Mouse (Mus musculus) small intestine, adult 2 months (tissue): Measurements from ENCODE around the gene Acot6. TPM values are rescaled to one million over a fixed set of nuclear protein-coding genes. Genes with fewer than 3 reads are reported as not detected.

ENCODE experiments used
- H3K27ac ChIP-seq: fragments of 200-500 bp; 2 replicates; pipeline ENCODE4 v1.5.1; 2012; ENCODE audit warnings: low read depth, low read length, control low read depth, inconsistent platforms; ENCODE audit not compliant: insufficient read depth
- H3K27me3 ChIP-seq: fragments of 200-500 bp; 2 replicates; pipeline ENCODE4 v1.6.1; 2012; ENCODE audit warnings: mild to moderate bottlenecking, moderate library complexity, low read length, inconsistent platforms; ENCODE audit not compliant: control insufficient read depth, insufficient read depth
- H3K36me3 ChIP-seq: fragments of 200-500 bp; 2 replicates; pipeline ENCODE4 v1.6.1; 2012; ENCODE audit warnings: mild to moderate bottlenecking, low read length, control low read depth, inconsistent platforms; ENCODE audit not compliant: control insufficient read depth, insufficient read depth
- H3K4me1 ChIP-seq: fragments of 200-500 bp; 2 replicates; pipeline ENCODE4 v1.6.1; 2012; ENCODE audit warnings: low read length, inconsistent platforms, mixed read lengths; ENCODE audit not compliant: control insufficient read depth, insufficient read depth, insufficient read length
- H3K4me3 ChIP-seq: fragments of 200-500 bp; 2 replicates; pipeline ENCODE4 v1.5.1; 2012; ENCODE audit warnings: low read depth, mild to moderate bottlenecking, control low read depth, inconsistent platforms, low read length, moderate library complexity
- CTCF ChIP-seq: fragments of 200-500 bp; IDR thresholded peaks from 2 replicates; pipeline ENCODE4 v1.5.1; 2012; ENCODE audit warnings: low read depth, mild to moderate bottlenecking, control low read depth, inconsistent platforms, low read length, moderate library complexity, mixed read lengths; ENCODE audit not compliant: insufficient replicate concordance, insufficient read length; ENCODE audit errors: extremely low read depth
- POLR2A ChIP-seq: fragments of 200-500 bp; IDR thresholded peaks from 2 replicates; pipeline ENCODE4 v1.6.1; 2012; ENCODE audit warnings: low read depth, mild to moderate bottlenecking, control low read depth, inconsistent platforms, low read length, moderate library complexity
- WGBS: fragments of 180-500 bp; shearing (Covaris S2); methylation state at CpG from one replicate; pipeline ENCODE4 v1.1.7; 2018; 5-methylcytosine and 5-hydroxymethylcytosine counted together
- polyA plus RNA-seq: library from polyadenylated mRNA; depleted of rRNA; stranded (reverse); fragments of >200 nt; gene quantifications from 2 replicates; pipeline ENCODE4 v1.2.3, GENCODE M21; 2012

The Acot6 gene
- polyA plus RNA-seq, 1 experiment = 0.77 TPM

DNA sequence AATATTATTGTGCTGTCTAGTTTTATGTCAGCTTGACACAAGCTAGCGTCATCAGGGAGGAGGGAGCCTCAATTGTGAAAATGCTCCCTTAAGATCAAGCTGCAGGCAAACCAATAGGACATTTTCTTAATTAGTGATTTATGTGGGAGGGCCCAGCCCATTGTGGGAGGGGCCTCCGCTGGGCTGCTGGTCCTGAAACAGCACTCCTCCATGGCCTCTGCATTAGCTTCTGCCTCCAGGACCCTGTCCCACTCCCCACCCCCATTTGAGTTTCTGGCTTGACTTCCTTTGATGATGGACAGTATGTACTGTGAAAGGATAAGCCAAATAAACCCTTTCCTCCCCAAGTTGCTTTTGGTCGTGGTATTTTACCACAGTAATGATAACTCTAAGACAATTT lies 6.6 kb downstream of the Acot6 start:
- Histone ChIP-seq H3K27ac (no peak overlapping the region), H3K36me3 (no peaks in the 10 kb centered on the region), H3K4me1 (no peaks in the 10 kb centered on the region), H3K27me3 (no peaks in the 10 kb centered on the region), H3K4me3 (no peak overlapping the region)
- no peak for TF ChIP-seq POLR2A
- TF ChIP-seq CTCF = no peak
- WGBS = 92% methylated on average over 3 of the region's 3 CpGs

DNA sequence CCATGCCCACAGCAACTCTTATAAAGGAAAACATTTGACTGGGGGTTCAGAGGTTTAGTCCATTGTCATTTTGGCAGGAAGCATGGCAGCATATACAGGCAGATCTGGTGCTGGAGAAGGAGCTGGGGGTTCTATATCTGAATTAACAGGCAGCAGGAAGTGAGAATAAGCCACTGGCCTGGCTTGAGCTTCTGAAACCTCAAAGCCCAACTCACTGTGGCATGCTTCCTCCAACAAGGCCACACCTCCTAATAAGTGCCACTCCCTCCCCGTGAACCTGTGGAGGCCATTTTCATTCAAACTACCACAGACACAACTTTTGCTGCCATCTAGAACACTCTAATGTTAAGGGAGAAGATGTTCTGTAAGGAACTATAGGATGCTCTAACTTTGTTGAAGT lies 7.2 kb downstream of the Acot6 start:
- no peaks in the 10 kb centered on the region for H3K27me3 ChIP-seq
- no peaks in the 10 kb centered on the region for H3K36me3 ChIP-seq
- H3K4me1 ChIP-seq = no peaks in the 10 kb centered on the region
- WGBS = 39% methylated on average over 1 of the region's 1 CpGs
- H3K4me3 ChIP-seq = no peak overlapping the region
- no peak for TF ChIP-seq CTCF
- no peak for TF ChIP-seq POLR2A
- H3K27ac ChIP-seq = no peak overlapping the region

GRCm38 (mm10) chr12:84109924-84110323 lies 9.5 kb downstream of the Acot6 start:
- 95% methylated on average over 1 of the region's 1 CpGs for WGBS
- Histone ChIP-seq H3K27ac (no peak overlapping the region), H3K36me3 (no peaks in the 10 kb centered on the region), H3K4me3 (no peak overlapping the region), H3K4me1 (peaks cover 3% of the 10 kb centered on the region), H3K27me3 (no peaks in the 10 kb centered on the region)
- no peak for TF ChIP-seq CTCF
- TF ChIP-seq POLR2A = no peak

DNA sequence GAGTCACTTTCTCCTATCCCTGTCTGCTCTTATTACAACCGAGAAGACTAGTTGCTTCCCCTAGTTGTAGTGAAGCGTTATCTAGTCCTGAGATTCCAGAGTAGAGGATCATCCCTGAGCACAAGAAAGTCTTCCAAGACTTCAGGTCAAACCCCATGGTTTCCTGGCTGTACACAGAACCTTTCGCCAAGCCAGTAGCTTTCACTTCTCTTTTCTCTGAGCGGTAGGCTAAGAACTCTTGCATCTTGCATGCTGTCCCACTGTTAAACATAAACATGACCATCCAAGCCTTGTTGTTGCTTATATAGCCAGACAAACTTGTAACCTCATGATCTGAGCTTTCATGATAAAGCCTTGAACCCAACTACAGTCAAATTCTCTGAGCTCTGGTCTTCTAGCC lies 10.4 kb downstream of the Acot6 start:
- no peak overlapping the region for H3K27ac ChIP-seq
- no peak for TF ChIP-seq CTCF
- no peak for TF ChIP-seq POLR2A
- H3K4me3 ChIP-seq = no peak overlapping the region
- no peaks in the 10 kb centered on the region for H3K27me3 ChIP-seq
- 85% methylated on average over 4 of the region's 4 CpGs for WGBS
- no peaks in the 10 kb centered on the region for H3K36me3 ChIP-seq
- H3K4me1 ChIP-seq = peaks cover 3% of the 10 kb centered on the region

GRCm38 (mm10) chr12:84113676-84114075 lies 13.2 kb downstream of the Acot6 start:
- H3K27me3 ChIP-seq = no peaks in the 10 kb centered on the region
- no peak overlapping the region for H3K4me3 ChIP-seq
- no peaks in the 10 kb centered on the region for H3K36me3 ChIP-seq
- WGBS = 28% methylated on average over 6 of the region's 6 CpGs
- H3K4me1 ChIP-seq = peaks cover 3% of the 10 kb centered on the region
- TF ChIP-seq POLR2A (no peak), CTCF (no peak)
- H3K27ac ChIP-seq = no peak overlapping the region

DNA sequence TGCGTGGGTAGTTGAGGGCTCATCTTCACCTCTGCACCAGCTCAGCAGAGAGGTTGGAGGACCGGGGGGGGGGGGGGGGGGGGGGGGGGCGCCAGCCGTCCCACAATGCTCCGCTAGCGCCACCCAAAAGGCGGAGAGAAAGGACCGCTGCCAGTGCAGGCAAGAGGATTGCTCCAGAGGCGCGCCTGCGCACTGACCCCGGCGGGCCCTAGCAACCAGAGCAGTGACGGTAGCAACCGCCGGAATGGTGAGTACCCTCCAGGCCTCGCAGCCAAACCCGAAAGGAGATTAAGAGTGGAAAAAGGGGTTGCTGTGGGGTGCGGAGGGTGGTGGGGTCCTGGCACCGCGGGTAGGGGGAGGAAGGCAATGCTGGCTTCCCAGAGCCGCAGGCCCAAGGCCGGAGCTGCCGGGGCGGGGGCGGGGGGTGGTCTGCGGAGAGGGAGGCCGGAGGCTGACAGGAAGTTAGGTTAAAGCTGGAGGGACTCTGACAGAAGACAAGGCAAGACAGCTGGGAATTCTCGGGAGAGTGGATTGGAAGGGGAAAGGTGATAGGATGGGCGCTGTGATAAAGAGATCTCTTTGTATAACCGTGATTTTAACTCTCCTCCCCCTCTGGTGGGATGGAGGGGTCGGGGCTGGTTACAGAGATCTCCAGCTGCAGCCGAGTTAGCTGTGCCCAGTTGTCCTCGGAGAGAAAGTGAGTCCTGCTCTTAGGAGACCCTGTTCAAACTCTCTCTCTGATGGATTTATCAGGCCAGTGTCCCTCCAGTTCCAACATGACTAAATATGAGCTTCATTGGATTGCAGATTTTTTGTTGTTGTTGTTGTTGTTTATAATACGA lies 13.9 kb downstream of the Acot6 start, which contains the start of gene Dnal1:
Gene Dnal1, plus strand, starts transcription at position 214 of the 842 bp plus-strand sequence.
- no peaks in the 10 kb centered on the region for H3K27me3 ChIP-seq
- 5% methylated on average over 33 of the region's 35 CpGs for WGBS
- H3K4me3 ChIP-seq = peak within 1 kb of the TSS; percentile 88
- no peak for TF ChIP-seq CTCF
- TF ChIP-seq POLR2A = no peak
- H3K36me3 ChIP-seq = no peaks in the 10 kb centered on the region
- peaks cover 3% of the 10 kb centered on the region for H3K4me1 ChIP-seq
- H3K27ac ChIP-seq = no peak within 1 kb of the TSS

- H3K27ac ChIP-seq = no peak overlapping the region
- no peak for TF ChIP-seq POLR2A
- TF ChIP-seq CTCF = no peak
- no peaks in the 10 kb centered on the region for H3K36me3 ChIP-seq
- H3K4me3 ChIP-seq = no peak overlapping the region
- no peaks in the 10 kb centered on the region for H3K4me1 ChIP-seq
- no peaks in the 10 kb centered on the region for H3K27me3 ChIP-seq
- WGBS = 95% methylated on average over 5 of the region's 5 CpGs
Measured at GRCm38 (mm10) chr12:84119584-84119983, 19.1 kb downstream of the Acot6 start.
